Comparison of ENCODE assay signal across 7 mouse cellular contexts in genomic region chr10:115184697-115185096, GRCm38 (mm10). TPM values are rescaled to one million over a fixed set of nuclear protein-coding genes. Genes with fewer than 3 reads are reported as not detected.
A peak's percentile ranks its signal among the peaks of the same experiment; 100 is the strongest.
DNase-seq lines count a peak whose midpoint lies in the region; ATAC-seq and TF ChIP-seq lines count a peak whose summit lies in the region.

Tph2 (minus strand) TSS chr10:115185022.

- H3K9me3 ChIP-seq in limb, embryonic 13.5 days, result no peaks in the 10 kb centered on the region

- no peaks in the 10 kb centered on the region for H3K4me1 ChIP-seq in cortical plate, adult 2 months (ENCODE audit: control insufficient read depth, insufficient read depth, low read length)
- no peaks in the 10 kb centered on the region for H3K4me1 ChIP-seq in limb, embryonic 13.5 days

- H3K4me2 ChIP-seq in limb, embryonic 13.5 days (replicated peaks), result no peak within 1 kb of the TSS

- no peaks in the 10 kb centered on the region for H3K36me3 ChIP-seq in limb, embryonic 13.5 days

- no peak within 1 kb of the TSS for H3K27ac ChIP-seq in cortical plate, adult 2 months (ENCODE audit: insufficient read depth, low read length)
- H3K27ac ChIP-seq in limb, embryonic 13.5 days, result no peak within 1 kb of the TSS

- intact Hi-C loops in gastrocnemius, postnatal 36 days (cut with DNase I), result no loop called here

- no peaks in the 10 kb centered on the region for H3K27me3 ChIP-seq in limb, embryonic 13.5 days

- WGBS in limb, embryonic 13.5 days, result 6% methylated on average over 9 of the region's 9 CpGs

- DNase-seq in adrenal gland, adult 18-20 months (ENCODE audit: low spot score in 2 of 2), result peak; percentile 54 to 61
- DNase-seq in gastrocnemius, postnatal 36 days, result peak; percentile 27 to 48
- DNase-seq in kidney, adult 18-20 months, result peak; percentile 48
- peak; percentile 41 to 67 for DNase-seq in monocyte, adult 2 months (ENCODE audit: low read depth in 1 of 2, low spot score in 2 of 2)
- DNase-seq in spleen, postnatal 10 days (ENCODE audit: low spot score in 2 of 2), result peak; percentile 26 to 81

- no peak within 1 kb of the TSS for H3K9ac ChIP-seq in limb, embryonic 13.5 days

- no peak within 1 kb of the TSS for H3K4me3 ChIP-seq in cortical plate, adult 2 months (ENCODE audit: insufficient read depth, low read length)
- H3K4me3 ChIP-seq in limb, embryonic 13.5 days, result no peak within 1 kb of the TSS

- ATAC-seq in limb, embryonic 13.5 days (ENCODE audit: low FRiP score, low read depth), result peak; percentile 80

- peak; percentile 42 for TF ChIP-seq CTCF in cortical plate, adult 2 months (IDR thresholded peaks at IDR 0.05; ENCODE audit: extremely low read depth, insufficient read depth, low read length)

- no peak for TF ChIP-seq POLR2A in cortical plate, adult 2 months (IDR thresholded peaks at IDR 0.05; ENCODE audit: extremely low read depth, insufficient read depth, low read length)

RNA-seq across cellular contexts. Expression of gene Tph2, which starts in this region (rescaled TPM):
- not detected for total RNA-seq in adrenal gland, adult 18-20 months (2021)
- polyA plus RNA-seq in cortical plate, adult 2 months (2012; rRNA removed), result 1.5 and 1.8 TPM in 2 replicates
- total RNA-seq in gastrocnemius, postnatal 36 days (2021), result not detected
- polyA plus RNA-seq in limb, embryonic 13.5 days (2015; fragmentation: Nextera tagmentation; extraction: Ambion mirVana), result 0.06 TPM in 1 of 2 replicates, not detected in the other

Comparison
In these comparisons a context has a peak if more than half of its experiments do, and no peak if none do; other contexts are left out.
1. Peak in DNase-seq in adrenal gland, adult 18-20 months; RNA of the gene not detected or under 1 TPM.
2. Peak in DNase-seq in gastrocnemius, postnatal 36 days; RNA of the gene not detected or under 1 TPM.
3. Peak in ATAC-seq in limb, embryonic 13.5 days; RNA of the gene not detected or under 1 TPM.